Mouse (Mus musculus) WW6 (cell line): ENCODE data around the gene Krcc1.

Experiments used
- DNase-seq: peaks from one replicate; pipeline ENCODE4 v3.0.0-alpha.2; 2013; ENCODE audit warnings: low read depth, low spot score

The Krcc1 gene

DNA sequence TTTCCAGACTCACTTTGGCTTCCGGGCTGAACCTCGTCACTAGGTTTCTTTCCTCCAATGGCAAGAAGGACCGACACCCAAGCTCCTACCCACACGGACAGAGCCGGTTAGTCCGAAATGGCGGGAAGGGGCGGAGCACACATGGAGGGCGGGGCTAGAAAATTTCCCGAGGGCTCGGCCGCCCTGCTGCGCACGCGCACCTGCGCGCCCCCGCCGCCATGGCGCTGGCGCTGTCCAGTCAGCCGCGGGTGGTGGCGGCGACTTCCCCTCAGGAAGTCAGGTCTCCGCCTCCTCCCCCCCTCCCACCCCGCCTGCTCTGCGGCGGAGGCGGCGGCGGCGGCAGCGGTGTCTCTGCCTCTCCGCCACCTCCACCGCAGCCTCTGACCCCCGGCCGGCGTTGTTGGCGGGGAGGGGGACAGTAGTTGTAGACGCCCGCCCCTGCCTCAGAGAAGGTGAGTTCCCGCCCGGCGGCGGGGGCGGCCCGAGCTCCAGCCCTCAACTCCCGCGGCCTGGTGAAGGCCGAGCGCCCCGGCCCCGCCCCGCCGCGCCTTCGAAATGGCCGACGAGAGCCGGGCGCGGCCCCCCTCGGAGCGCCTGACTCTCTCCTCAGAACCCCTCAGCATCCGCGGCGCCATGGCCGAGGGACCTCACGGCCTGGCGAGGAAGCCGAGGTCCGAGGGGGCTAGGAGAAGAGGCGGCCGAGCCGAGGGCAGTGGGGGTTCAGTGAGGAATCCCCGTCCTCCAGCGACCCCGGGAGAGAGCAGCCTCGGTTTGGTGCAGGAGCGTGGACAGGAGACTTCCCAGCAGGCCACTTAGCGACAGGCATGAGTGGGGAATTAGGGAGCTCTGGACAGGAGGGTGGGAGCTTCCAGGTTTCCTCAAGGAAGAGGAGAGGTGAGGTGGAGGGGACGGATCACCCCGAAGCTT is at the start of gene Krcc1:
Gene Krcc1 (plus strand): TSS at position 289 of the 927 bp plus-strand sequence.
- peak; percentile 84 for DNase-seq

GRCm38 (mm10) chr6:71224184-71224943 is 47.1 kb upstream of the Krcc1 start:
- no peak for DNase-seq

GRCm38 (mm10) chr6:71226544-71226943 is 44.9 kb upstream of the Krcc1 start:
- no peak for DNase-seq

DNA sequence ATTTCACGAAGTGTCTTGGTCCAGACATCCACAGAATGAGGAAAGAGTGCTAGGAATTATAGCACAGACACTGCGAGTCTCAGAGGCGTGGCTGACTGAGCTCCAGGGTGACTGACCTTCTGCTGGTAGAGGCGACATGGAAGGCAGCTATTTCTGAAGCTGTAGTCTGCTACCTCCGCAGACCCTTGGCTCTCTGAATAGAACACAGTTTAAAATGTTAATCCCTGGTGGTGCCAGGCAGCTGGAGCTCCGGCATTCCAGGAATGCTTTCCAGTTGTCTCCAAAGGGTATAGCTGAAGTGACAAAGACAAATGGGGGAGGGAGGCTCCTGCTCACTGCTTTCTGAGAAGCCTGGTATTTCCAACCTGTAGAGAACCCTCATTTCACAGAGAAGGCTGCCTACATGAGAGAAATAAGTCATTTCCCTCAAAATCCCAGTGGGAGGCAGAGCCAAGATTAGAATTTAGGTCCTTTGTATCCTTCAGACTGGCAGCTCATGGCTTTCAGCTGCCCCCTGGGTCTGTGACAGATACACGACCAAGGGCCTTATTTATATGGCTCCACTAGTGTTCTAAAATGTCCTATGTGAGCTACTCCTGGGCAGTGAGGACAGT is 44.2 kb upstream of the Krcc1 start:
- no peak for DNase-seq

DNA sequence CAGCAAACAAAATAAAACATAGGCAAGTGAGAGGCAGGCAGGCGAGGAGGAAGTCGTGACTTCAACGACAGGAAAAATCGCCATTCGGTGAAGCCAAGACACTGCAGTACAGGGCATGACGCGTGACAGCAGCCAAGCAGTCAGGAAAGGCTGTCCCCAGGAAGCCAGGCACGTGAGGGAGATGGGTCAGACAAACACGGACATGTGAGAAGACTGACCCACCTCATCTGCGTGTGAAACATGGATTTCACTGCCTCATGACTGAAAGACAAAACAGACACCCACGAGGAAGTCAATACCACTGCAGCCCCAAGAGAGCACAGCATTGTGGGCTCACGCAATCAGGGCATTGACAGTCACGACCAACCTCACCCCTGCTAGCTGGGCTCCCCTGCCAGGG is 36.4 kb upstream of the Krcc1 start:
- DNase-seq = no peak

DNA sequence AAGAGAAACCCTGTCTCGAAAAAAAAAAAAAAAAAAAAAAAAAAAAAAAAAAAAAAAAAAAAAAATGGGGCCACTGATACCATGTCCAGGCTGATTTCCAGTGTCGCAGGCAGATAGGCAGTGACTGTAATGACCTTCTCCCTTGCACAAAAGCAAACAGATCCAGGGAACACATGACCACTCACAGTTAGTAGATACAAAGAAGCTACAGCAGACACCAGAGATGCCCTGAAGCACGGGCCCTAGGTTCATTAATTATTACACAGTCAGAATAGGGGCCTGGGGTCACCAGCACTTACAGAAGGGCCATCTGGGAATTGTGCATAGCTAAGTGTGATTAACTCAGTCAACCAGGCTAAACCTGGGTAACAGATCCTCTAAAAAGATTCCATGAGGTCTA is 35.5 kb upstream of the Krcc1 start:
- DNase-seq = no peak

DNA sequence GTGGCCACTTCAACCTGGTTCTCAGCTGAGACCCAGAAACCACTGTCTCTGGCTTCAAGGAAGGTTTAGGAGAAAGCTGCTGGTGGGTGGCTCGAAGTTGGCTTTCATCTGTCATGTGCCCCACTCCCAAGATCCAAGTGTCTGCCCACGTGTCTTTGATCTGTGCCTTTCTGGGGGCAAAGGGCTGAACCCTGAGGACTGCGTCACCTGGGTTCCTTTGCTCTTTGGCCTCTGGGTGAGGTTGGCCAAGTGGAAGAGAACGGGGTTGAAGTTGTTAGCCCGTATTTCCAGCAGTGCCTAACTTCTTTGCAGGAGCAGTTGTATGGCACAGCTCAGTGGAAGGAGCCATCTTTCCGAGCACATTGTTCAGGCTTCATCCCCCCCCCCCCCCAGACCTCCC is 35.0 kb upstream of the Krcc1 start:
- DNase-seq = no peak

- no peak for DNase-seq
These were observed 34.4 kb upstream of the Krcc1 start for GRCm38 (mm10) chr6:71237031-71237431.

GRCm38 (mm10) chr6:71239069-71239750 is 32.3 kb upstream of the Krcc1 start:
- no peak for DNase-seq

DNA sequence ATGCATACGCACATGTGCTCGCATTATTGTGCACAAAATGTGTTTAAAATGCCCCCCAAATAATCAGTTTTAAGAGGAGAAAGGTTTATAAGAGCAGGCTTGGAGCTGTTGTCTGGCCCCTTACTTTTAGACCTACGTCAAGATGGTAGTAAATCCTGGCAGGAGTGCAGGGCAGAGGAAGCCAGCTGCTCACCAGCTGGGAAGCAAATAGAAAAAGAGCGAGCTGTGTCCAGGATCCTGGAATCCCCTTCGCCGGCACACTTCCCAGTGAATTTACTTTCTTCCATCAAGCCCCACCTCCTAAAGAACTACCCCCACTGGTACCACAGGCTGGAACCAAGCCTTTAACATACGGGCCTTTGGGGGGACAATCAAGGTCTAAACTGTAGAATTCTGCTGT is 30.6 kb upstream of the Krcc1 start:
- no peak for DNase-seq

GRCm38 (mm10) chr6:71242811-71243210 is 28.7 kb upstream of the Krcc1 start:
- no peak for DNase-seq

DNA sequence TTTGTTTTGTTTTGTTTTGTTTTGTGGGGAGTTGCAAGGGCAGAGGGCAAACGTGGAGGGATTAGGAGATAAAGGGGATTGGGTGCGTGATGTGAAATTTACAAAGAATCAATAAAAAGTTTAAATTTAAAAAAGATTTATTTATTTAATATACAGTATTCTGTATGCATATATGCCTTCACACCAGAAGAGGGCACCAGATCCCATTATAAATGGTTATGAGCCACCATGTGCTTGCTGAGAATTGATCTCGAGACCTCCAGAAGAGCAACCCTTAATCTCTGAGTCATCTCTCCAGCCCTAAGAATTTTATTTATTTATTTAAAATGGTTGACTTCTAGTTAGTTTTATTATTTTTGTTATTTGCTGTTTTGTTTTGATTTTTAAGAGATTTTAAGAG is 28.2 kb upstream of the Krcc1 start:
- DNase-seq = no peak

- DNase-seq = no peak
These were observed 23.1 kb upstream of the Krcc1 start for GRCm38 (mm10) chr6:71248420-71248819.

DNA sequence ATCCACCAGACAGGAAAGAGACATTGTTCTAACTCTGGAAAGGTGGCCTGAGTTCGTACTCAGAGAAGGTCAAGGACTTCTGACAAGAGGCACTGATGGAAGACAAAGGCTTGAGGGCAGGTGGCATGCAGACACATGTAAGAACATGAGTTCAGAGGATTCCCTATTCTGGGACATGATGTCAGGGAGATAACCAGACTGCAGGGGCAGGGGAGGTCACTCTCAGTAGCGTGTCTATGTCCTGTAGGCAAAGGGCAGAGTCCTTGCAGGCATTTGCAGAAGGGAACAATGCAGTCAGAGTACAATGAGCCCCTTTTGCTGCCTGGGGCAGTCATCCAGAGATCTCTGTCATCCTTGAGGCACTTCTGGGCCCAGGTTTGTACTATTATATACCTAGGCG is 21.9 kb upstream of the Krcc1 start:
- DNase-seq = no peak

GRCm38 (mm10) chr6:71250951-71251350 is 20.5 kb upstream of the Krcc1 start:
- no peak for DNase-seq

- DNase-seq = no peak
These were observed 17.0 kb upstream of the Krcc1 start for GRCm38 (mm10) chr6:71254456-71254855.

DNA sequence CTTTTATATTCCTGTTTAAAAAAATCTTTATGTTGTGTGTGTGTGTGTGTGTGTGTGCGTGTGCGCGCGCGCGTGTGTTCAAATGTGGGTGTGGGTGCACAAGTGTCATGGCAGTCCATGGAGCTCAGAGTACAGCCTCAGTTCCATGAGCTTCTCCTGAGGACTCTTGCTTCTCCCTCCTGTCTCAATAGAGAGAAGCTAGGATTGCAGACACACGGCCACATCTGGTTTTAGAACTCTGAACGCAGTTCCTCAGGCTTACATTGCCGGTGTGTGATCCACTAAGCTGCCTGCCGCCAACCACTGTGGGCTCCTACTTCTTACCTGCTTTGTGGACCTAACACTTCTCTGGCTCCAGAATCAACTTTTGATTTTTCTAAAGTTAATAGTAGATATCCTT is 15.3 kb upstream of the Krcc1 start:
- no peak for DNase-seq

DNA sequence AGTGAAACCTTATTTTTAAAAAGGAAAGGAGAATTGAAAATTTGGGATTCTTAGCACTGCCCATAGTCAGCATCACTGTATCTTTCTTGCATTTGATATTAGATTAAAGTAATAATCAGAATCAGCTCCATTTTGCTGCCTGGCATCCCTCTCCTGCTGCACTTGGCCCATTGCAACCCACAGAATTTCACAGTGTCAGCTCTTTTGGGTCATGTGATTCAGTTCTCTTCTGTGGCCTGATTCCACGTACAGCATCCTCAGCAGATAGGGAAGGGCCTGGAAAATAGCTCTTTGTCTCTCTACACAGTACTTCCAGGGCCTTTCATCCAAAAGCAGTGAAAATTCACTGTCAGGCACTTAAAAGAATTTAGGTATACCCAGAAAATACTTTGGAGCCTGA is 14.1 kb upstream of the Krcc1 start:
- no peak for DNase-seq

DNA sequence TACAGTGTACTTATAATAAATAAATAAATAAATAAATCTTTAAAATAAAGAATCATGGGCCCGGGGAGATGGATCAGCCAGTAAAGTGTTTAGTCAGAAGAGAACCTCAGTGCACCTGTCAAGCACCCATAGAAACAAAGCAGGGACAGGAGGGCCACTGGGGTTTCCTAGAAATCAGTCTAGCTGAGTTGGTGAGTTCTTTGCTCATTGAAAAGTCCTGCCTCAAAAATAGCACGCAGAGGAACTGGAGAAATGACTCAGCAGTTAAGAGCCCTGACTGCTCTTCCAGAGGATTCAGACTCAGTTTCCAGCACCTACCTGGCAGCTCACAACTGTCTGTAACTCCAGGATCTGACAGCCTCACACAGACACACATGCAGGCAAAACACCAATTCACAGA is 12.9 kb upstream of the Krcc1 start:
- DNase-seq = no peak

DNA sequence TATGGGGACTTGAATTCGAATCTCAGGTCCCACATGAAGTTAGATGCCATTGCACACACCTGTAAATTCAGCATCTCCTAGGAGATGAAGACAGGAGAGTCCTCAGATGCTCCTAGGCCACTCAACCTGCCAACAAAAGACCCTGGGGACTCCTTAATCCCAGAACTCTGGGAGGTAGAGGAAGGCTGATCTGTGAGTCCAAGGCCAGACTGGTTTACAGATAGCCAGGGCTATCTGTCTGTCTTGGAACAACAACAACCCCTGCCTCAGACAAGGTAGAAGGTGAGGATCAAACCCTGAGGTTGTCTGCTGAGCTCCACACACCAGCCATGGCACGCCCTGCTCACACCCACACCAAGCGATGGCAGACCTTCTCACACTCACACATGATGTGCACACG is 12.3 kb upstream of the Krcc1 start:
- no peak for DNase-seq

DNA sequence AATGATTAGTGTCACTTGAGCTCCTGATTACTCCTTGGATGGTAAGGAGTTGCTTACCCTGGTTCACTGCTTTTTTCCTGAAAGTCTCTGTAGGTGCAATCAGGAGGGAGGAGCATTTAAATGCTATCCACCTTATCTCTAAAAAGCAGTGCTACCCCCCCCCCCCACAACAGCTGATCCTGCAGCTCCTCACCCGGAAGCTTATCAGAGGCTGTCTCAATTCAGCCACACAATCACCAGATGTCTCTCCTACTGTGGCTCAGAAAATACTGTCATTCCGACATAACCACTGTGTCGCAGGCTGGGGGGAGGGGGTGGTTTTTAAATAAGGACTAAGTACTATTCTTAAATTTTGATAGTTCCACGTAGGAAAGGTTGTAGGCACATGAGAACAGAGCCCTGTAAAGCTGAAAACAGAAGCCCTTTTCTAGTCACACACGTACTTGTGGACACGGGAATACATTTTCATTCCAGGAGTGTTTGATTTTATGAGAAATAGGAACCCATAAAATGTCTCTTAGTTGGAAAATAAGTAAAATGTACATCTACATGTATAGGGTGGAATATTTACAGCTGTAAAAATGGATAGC is 11.3 kb upstream of the Krcc1 start:
- DNase-seq = no peak
